Mouse (Mus musculus) liver, embryonic 14.5 days (tissue): ENCODE results near the gene Dus3l.

Source experiments
- CTCF ChIP-seq: IDR thresholded peaks from 2 replicates; pipeline ENCODE4 v1.5.1; 2016; ENCODE audit warnings: antibody characterized with exemption, low read depth, control low read depth
- EP300 ChIP-seq: IDR thresholded peaks from 2 replicates; pipeline ENCODE4 v1.6.1; 2016; ENCODE audit warnings: antibody characterized with exemption, low read depth

DNA sequence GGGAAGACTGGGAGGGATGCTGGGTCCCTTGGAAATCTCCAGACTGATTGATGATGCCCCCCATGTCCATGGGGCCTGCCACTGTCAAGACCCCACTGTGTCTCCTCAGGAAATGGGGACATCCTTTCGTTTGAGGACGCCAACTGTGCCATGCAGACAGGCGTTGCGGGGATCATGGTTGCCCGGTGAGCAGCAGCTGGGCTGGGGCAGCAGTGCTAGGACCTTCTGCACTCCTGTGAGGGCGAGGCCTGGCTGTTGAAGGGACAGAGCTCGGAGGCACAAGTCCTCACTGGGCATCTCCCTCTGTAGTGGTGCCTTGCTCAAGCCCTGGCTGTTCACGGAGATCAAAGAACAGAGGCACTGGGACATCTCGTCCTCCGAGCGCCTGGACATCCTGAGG is 4.4 kb downstream of the Dus3l start:
- TF ChIP-seq CTCF = no peak
- TF ChIP-seq EP300 = no peak
